Mouse (Mus musculus): ENCODE data around the gene Chst15. TPM values are rescaled to one million over a fixed set of nuclear protein-coding genes. Genes with fewer than 3 reads are reported as not detected.
A peak's percentile ranks its signal among the peaks of the same experiment; 100 is the strongest.

Gene Chst15
- polyA plus RNA-seq, 1 experiment from 2014 or later = 17.1 TPM

DNA sequence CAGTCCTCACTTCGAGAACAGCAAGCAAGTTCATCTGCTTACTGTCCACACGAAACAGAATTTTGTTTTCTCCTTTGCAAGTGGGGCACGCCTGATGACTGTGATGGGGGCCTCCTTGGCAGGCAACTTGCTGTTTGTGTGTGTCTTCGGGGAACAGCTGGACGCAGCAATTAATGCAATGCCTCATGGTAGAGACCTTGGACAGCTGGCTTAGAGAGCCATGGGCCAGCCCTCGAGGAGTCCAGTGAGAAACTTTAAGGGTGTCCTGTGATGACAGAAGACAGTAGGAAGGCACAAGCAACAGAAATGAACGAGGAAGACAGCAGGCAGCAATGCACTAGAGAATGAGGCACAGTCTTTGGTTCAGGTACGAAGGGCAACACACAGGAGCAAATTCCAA, 46.7 kb downstream of the Chst15 start:
- no peak for ATAC-seq (ENCODE audit: low FRiP score)
- H3K27me3 ChIP-seq (replicated peaks) = no peaks in the 10 kb centered on the region
- H3K9ac ChIP-seq (replicated peaks) = no peak overlapping the region
- peaks cover 21% of the 10 kb centered on the region for H3K36me3 ChIP-seq
- no peaks in the 10 kb centered on the region for H3K9me3 ChIP-seq (replicated peaks)
- H3K4me2 ChIP-seq = no peak overlapping the region
- no peaks in the 10 kb centered on the region for H3K4me1 ChIP-seq
- no peak overlapping the region for H3K27ac ChIP-seq (replicated peaks)
- no peak overlapping the region for H3K4me3 ChIP-seq (replicated peaks)
- 90% methylated on average over 8 of the region's 8 CpGs for WGBS

DNA sequence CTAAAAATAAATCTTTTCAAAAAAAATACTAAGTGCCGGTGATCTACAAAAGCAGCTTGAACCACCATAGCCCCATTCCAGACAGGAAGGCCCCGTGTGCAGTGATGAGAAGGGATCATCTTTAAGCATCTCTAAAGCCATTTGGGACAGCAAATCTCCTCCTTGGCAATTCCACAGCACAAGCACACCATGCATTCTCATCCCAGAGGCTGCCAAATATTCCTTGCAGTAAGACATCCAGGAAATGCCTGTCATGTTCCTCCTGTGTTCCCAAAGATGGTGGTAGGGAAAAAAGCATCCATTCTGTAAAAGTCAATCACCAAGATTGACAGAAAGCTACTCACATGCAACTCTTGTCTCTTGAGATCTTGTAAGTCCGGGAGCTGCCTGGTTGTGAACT, 47.4 kb downstream of the Chst15 start:
- Histone ChIP-seq H3K36me3 (peaks cover 21% of the 10 kb centered on the region), H3K9ac (replicated peaks) (no peak overlapping the region), H3K27ac (replicated peaks) (no peak overlapping the region), H3K27me3 (replicated peaks) (no peaks in the 10 kb centered on the region), H3K4me3 (replicated peaks) (no peak overlapping the region), H3K4me1 (0 out of 2 replicates have a peak, but pooled peaks cover 2% of the 10 kb centered on the region), H3K9me3 (replicated peaks) (no peaks in the 10 kb centered on the region), H3K4me2 (no peak overlapping the region)
- 84% methylated on average over 3 of the region's 3 CpGs for WGBS
- no peak for ATAC-seq (ENCODE audit: low FRiP score)

DNA sequence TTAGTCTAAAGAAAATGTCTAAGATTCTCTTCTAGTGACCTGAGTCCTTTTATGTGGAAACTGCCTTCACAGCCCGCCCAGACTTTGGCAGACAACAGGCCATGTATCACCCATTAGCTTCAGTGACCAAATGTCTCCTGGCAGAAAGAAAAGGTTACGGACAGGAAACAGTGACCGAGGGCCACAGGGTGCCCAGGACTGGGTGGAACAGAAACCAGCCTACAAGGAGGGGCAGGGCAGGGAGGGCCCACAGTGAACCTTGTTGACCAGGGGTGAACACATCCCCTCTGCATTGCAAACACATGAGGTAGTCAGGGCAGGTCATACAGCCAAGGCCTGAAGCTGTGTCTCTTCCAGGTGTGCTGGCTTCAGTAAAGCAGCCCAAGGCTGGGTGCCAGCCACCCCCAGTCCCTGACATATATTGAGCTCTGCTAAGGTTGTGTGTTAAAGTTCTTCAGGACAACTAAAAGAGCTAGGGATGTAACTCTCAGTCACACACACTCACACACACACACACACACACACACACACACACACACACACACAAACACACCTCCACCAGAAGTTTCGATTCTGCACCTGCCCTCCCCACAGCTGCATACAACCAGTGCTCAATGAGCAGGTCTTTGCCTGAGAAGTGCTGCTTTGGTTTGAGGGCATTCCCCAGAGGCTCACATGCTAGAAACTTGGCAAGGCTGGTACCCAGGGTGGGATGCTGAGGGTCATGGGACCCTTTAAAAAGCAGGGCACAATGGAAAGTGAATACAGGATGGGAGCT, 49.1 kb downstream of the Chst15 start:
- WGBS = 81% methylated on average over 4 of the region's 4 CpGs

DNA sequence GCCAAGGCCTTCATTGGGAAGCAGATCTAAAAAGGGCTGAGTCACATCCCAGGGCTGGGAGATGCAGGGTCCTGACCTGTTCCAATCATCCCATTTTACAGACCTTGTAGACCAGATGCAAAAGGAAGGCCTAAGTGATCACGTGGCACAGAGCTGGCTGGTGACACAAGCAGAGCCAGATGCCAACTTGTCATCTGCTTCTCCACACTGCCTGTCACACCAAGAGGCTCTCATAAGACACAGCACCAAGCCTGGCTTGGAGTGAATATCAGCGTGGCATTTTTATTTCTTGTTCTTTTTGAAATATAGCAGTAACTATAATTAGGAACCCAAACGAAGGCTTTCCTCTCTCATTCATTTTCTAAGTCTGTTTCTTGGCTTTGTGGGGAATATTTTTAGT, 52.3 kb downstream of the Chst15 start:
- Histone ChIP-seq H3K4me2 (no peak overlapping the region), H3K4me3 (replicated peaks) (no peak overlapping the region), H3K27ac (replicated peaks) (no peak overlapping the region), H3K9ac (replicated peaks) (no peak overlapping the region), H3K4me1 (peaks cover 29% of the 10 kb centered on the region), H3K36me3 (peaks cover 12% of the 10 kb centered on the region), H3K9me3 (replicated peaks) (no peaks in the 10 kb centered on the region), H3K27me3 (replicated peaks) (no peaks in the 10 kb centered on the region)
- ATAC-seq (ENCODE audit: low FRiP score) = no peak
- 48% methylated on average over 3 of the region's 3 CpGs for WGBS

More for the DNA sequence above, 49.1 kb downstream of the Chst15 start:
- Histone ChIP-seq H3K27me3 (replicated peaks) (no peaks in the 10 kb centered on the region), H3K4me2 (no peak overlapping the region), H3K4me3 (replicated peaks) (no peak overlapping the region), H3K9me3 (replicated peaks) (no peaks in the 10 kb centered on the region), H3K4me1 (peaks cover 18% of the 10 kb centered on the region), H3K36me3 (peaks cover 21% of the 10 kb centered on the region), H3K27ac (replicated peaks) (no peak overlapping the region), H3K9ac (replicated peaks) (no peak overlapping the region)
- no peak for ATAC-seq (ENCODE audit: low FRiP score)

DNA sequence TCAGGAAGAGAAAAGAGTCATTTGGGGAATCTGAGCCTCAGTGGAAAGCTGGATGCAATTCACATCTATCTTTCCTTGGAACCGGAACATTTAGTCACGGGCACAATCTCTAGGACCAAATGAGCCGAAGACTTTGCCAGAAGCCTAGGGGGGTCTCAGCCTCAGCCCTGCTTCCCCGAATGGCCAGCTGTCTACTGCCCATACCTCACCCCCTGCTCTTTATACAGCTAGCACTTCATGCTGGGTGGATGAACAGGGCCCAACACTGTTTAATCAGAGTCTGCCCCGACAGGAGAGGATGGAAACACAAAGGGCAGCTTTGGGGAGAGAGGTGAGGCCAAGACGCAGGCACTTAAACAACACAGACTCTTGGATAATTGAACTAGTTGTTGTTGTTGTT, 53.8 kb downstream of the Chst15 start:
- H3K27me3 ChIP-seq (replicated peaks) = no peaks in the 10 kb centered on the region
- H3K9ac ChIP-seq (replicated peaks) = no peak overlapping the region
- H3K4me3 ChIP-seq (replicated peaks) = no peak overlapping the region
- WGBS = 20% methylated on average over 6 of the region's 6 CpGs
- peaks cover 45% of the 10 kb centered on the region for H3K4me1 ChIP-seq
- no peak for ATAC-seq (ENCODE audit: low FRiP score)
- no peak overlapping the region for H3K4me2 ChIP-seq
- H3K27ac ChIP-seq (replicated peaks) = peak overlapping the region; percentile 56; the same call in 1 of the 2 replicates
- no peaks in the 10 kb centered on the region for H3K9me3 ChIP-seq (replicated peaks)
- H3K36me3 ChIP-seq = peaks cover under 1% of the 10 kb centered on the region; the same call in 1 of the 2 replicates

DNA sequence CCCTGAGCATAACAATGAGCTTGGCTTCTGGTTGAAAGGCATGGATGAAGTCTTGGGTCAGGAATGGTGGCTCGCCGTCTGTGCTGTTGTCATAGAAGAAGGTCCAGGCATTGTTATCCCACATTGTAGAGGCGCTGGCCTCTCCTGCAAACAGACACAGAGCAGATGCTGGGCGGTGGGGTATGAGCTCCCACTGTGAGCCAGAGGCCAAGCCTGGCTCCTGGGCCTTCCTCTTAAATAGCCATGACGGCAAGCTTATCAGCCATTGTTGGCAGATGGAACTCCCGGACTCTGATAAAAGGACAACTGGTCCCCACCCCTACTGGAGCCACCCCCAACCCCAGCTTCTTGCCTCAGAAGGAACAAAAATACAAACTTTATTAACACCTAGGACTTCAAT, 54.3 kb downstream of the Chst15 start:
- Histone ChIP-seq H3K4me1 (peaks cover 50% of the 10 kb centered on the region), H3K36me3 (no peaks in the 10 kb centered on the region), H3K9me3 (replicated peaks) (no peaks in the 10 kb centered on the region), H3K27ac (replicated peaks) (peak overlapping the region; percentile 54; the same call in 1 of the 2 replicates), H3K9ac (replicated peaks) (no peak overlapping the region), H3K4me2 (no peak overlapping the region), H3K27me3 (replicated peaks) (no peaks in the 10 kb centered on the region), H3K4me3 (replicated peaks) (no peak overlapping the region)
- 22% methylated on average over 6 of the region's 6 CpGs for WGBS
- ATAC-seq (ENCODE audit: low FRiP score) = no peak

DNA sequence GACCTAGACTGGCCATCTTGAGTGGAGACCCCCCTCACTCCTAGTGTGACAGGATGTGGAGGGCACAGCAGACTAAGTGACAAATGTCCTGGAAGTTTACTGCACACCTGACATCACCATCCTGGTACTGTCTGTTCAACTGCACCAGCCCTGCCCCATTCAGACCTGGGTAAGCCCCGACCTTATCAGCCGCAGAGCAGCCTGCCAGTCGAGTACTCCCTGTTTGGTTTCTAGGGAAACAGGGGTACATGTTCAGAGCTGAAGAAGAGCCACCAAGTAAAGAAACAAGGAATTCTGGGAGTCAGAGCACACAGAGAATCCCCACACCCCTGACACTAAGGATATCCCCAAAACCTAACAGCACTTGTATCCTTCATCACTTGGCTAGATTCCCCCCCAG, 55.1 kb downstream of the Chst15 start:
- ATAC-seq (ENCODE audit: low FRiP score) = no peak
- Histone ChIP-seq H3K9me3 (replicated peaks) (no peaks in the 10 kb centered on the region), H3K27me3 (replicated peaks) (no peaks in the 10 kb centered on the region), H3K9ac (replicated peaks) (no peak overlapping the region), H3K4me1 (peaks cover 55% of the 10 kb centered on the region), H3K4me3 (replicated peaks) (no peak overlapping the region), H3K4me2 (no peak overlapping the region), H3K27ac (replicated peaks) (no peak overlapping the region), H3K36me3 (no peaks in the 10 kb centered on the region)
- WGBS = 53% methylated on average over 3 of the region's 3 CpGs

DNA sequence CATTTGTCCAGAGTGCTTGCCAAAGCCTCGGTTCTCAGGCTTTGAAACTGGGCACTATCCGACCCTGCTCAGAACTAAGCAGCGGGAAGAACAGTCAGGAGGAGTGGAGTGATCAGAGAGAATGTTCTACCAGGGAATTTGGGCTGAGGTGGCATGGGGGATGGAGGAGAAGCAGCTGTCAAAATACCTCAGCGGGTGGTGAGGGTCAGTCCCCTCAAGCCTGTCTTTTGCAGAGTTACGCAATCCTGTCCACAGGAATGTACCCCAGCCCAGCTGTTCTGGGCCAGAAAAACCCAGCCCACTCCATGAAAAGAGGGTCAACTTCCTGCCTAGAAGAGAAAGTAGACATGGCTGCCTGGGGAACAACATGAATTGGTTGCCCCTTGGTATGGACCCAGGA, 56.4 kb downstream of the Chst15 start:
- H3K4me3 ChIP-seq (replicated peaks) = no peak overlapping the region
- 83% methylated on average over 5 of the region's 5 CpGs for WGBS
- ATAC-seq (ENCODE audit: low FRiP score) = no peak
- no peak overlapping the region for H3K27ac ChIP-seq (replicated peaks)
- H3K4me2 ChIP-seq = no peak overlapping the region
- no peak overlapping the region for H3K9ac ChIP-seq (replicated peaks)
- no peaks in the 10 kb centered on the region for H3K27me3 ChIP-seq (replicated peaks)
- H3K36me3 ChIP-seq = no peaks in the 10 kb centered on the region
- no peaks in the 10 kb centered on the region for H3K9me3 ChIP-seq (replicated peaks)
- peaks cover 55% of the 10 kb centered on the region for H3K4me1 ChIP-seq

DNA sequence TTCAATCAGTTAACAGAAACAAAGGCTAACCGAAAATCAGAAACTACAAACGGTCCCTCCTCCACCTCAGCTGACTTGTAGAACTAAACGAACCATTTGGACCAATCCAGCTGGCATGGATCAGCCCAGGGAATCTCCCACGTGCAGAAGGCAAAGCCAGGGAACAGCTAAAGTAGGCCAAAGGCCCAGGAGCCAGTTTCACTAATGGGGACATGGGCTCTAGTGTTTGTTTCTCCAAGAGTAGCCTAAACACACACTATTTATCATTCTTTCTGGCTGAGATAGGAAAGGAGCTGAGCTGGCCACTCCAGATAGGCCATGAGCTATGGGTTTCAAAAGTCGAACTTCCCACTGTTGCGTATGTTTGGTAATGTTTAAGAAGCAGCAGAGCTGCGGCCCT, 58.2 kb downstream of the Chst15 start:
- Histone ChIP-seq H3K27ac (replicated peaks) (peak overlapping the region; percentile 70), H3K4me3 (replicated peaks) (no peak overlapping the region), H3K4me1 (peaks cover 51% of the 10 kb centered on the region), H3K9ac (replicated peaks) (no peak overlapping the region), H3K4me2 (no peak overlapping the region), H3K9me3 (replicated peaks) (no peaks in the 10 kb centered on the region), H3K27me3 (replicated peaks) (no peaks in the 10 kb centered on the region), H3K36me3 (no peaks in the 10 kb centered on the region)
- 42% methylated on average over 7 of the region's 7 CpGs for WGBS
- ATAC-seq (ENCODE audit: low FRiP score) = no peak; the same call in 1 of the 2 replicates

DNA sequence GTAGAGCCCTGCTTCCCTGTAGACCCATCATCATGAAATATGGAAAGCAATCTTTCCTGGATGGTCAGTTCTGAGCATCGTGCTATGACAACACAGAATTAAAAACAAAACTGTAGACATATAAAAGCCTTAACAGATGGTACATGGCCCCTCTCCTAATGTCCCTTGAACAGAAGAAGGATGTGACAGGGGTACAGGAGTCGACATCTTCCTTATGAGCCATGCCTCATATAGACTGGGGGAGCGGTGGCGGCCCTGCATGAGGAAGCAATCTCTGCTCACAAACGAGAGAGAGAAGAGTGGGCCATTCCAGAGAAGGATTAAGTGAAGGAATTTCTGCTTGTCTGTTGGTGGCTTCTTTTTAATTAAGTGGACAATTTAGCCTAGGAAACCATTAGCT, 58.8 kb downstream of the Chst15 start:
- Histone ChIP-seq H3K27me3 (replicated peaks) (no peaks in the 10 kb centered on the region), H3K9ac (replicated peaks) (no peak overlapping the region), H3K4me1 (peaks cover 45% of the 10 kb centered on the region), H3K9me3 (replicated peaks) (no peaks in the 10 kb centered on the region), H3K27ac (replicated peaks) (peak overlapping the region; percentile 68), H3K4me2 (no peak overlapping the region), H3K36me3 (no peaks in the 10 kb centered on the region), H3K4me3 (replicated peaks) (no peak overlapping the region)
- WGBS = 32% methylated on average over 5 of the region's 5 CpGs
- peak; percentile 46 for ATAC-seq (ENCODE audit: low FRiP score)

DNA sequence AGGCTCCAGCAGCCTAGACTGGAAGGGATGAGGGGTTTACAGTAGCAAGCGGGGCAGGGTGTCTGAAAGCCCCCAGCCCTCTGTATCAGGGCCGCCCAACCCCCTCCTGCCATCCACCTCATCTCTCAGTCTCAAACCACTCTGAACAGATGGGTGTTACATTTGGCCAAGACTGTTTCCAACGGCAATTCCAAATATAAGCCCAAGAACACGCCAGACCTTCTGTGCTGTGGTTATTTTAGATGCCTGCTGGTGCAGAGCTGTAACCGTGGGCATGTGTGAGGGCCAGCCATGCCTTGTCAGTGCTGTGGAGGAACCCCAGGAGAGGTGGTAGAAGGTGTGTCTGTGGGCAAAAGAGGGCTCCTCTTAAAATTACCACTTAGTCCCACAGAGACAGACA, 63.5 kb downstream of the Chst15 start:
- peaks cover 21% of the 10 kb centered on the region for H3K4me1 ChIP-seq

DNA sequence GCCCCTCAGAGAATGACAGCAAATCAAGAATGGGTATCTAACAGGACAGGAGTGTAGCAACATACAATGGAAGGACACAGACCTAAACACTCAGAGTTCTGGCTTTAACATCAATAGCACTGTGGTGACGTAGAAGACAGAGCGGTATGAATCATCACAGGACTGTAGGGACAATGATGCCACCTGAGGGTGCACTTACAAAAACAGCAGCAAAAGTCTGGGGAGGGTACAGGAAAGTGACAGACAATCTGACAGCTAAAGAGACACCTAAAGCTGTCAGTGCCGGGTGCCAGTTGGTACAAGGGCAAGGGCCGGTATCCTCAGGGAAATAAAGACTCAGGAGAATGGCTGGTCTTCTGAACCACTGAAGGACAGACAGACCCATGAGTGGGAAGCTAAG, 64.0 kb downstream of the Chst15 start:
- no peak overlapping the region for H3K4me3 ChIP-seq (replicated peaks)
- no peaks in the 10 kb centered on the region for H3K27me3 ChIP-seq (replicated peaks)
- no peaks in the 10 kb centered on the region for H3K9me3 ChIP-seq (replicated peaks)
- H3K4me1 ChIP-seq = peaks cover 21% of the 10 kb centered on the region
- H3K36me3 ChIP-seq = no peaks in the 10 kb centered on the region
- H3K9ac ChIP-seq (replicated peaks) = no peak overlapping the region
- no peak overlapping the region for H3K4me2 ChIP-seq
- ATAC-seq (ENCODE audit: low FRiP score) = no peak
- H3K27ac ChIP-seq (replicated peaks) = no peak overlapping the region
- 87% methylated on average over 4 of the region's 4 CpGs for WGBS

More for the DNA sequence above, 63.5 kb downstream of the Chst15 start:
- Histone ChIP-seq H3K36me3 (no peaks in the 10 kb centered on the region), H3K27me3 (replicated peaks) (no peaks in the 10 kb centered on the region), H3K4me2 (no peak overlapping the region), H3K9ac (replicated peaks) (no peak overlapping the region), H3K4me3 (replicated peaks) (no peak overlapping the region), H3K9me3 (replicated peaks) (no peaks in the 10 kb centered on the region), H3K27ac (replicated peaks) (no peak overlapping the region)
- WGBS = 83% methylated on average over 5 of the region's 5 CpGs
- no peak for ATAC-seq (ENCODE audit: low FRiP score)

Data from neural tube, embryonic 15.5 days (tissue).